ENCODE assay signal across 13 mouse cellular contexts in genomic region chr15:12617220-12617619, GRCm38 (mm10).
DNase-seq lines count a peak whose midpoint lies in the region; ATAC-seq and TF ChIP-seq lines count a peak whose summit lies in the region.
"Had no signal": no experiment of that assay in that cellular context is flagged by ENCODE, and none has a peak within 500 bp of the region (broad histone marks: within the 10 kb centered on the region; RNA-seq: fewer than 3 reads in every experiment).

No protein-coding gene starts in this region.

- no peak for TF ChIP-seq CTCF in CH12.LX (conservative IDR thresholded peaks at IDR 0.05 in 1 of 2, IDR thresholded peaks at IDR 0.05 in 1 of 2; ENCODE audit: low read depth in 2 of 2, low read length in 2 of 2)

- TF ChIP-seq RAD21 in CH12.LX (IDR thresholded peaks at IDR 0.05; ENCODE audit: low read depth, low read length), result no peak

- peak overlapping the region; percentile 23; the same call in 1 of the 2 replicates for H3K27ac ChIP-seq in hindbrain, embryonic 15.5 days (replicated peaks)
- H3K27ac ChIP-seq in hindbrain, embryonic 12.5 days, result no peak overlapping the region
- H3K27ac ChIP-seq in CH12.LX (ENCODE audit: insufficient read depth, low read depth), result no peak overlapping the region
- no peak overlapping the region for H3K27ac ChIP-seq in liver, embryonic 16.5 days (ENCODE audit: low read length)
- H3K27ac ChIP-seq: limb, embryonic 12.5 days had no signal

- TF ChIP-seq POLR2A in CH12.LX (IDR thresholded peaks at IDR 0.05; ENCODE audit: low read depth, low read length), result no peak

- peak; percentile 36; the same call in 1 of the 2 replicates for ATAC-seq in hindbrain, embryonic 15.5 days (ENCODE audit: low FRiP score, low read depth)
- no peak for ATAC-seq in hindbrain, embryonic 12.5 days (ENCODE audit: low FRiP score)
- ATAC-seq in liver, embryonic 16.5 days (ENCODE audit: low read depth), result peak; percentile 59

- H3K27me3 ChIP-seq in hindbrain, embryonic 15.5 days, result no peaks in the 10 kb centered on the region
- H3K27me3 ChIP-seq in hindbrain, embryonic 12.5 days, result no peaks in the 10 kb centered on the region
- H3K27me3 ChIP-seq in CH12.LX (replicated peaks), result peaks cover 2% of the 10 kb centered on the region
- no peaks in the 10 kb centered on the region for H3K27me3 ChIP-seq in liver, embryonic 16.5 days (ENCODE audit: control insufficient read depth, insufficient read depth, low read depth, low read length)
- H3K27me3 ChIP-seq: limb, embryonic 12.5 days had no signal

- H3K4me2 ChIP-seq in hindbrain, embryonic 15.5 days, result no peak overlapping the region
- no peak overlapping the region for H3K4me2 ChIP-seq in hindbrain, embryonic 12.5 days (replicated peaks)
- peak overlapping the region; percentile 80 for H3K4me2 ChIP-seq in CH12.LX (ENCODE audit: insufficient read depth, low read depth, poor library complexity, severe bottlenecking)
- no peak overlapping the region for H3K4me2 ChIP-seq in liver, embryonic 16.5 days (ENCODE audit: low read depth, low read length)
- H3K4me2 ChIP-seq: limb, embryonic 12.5 days had no signal

- TF ChIP-seq EP300 in CH12.LX (IDR thresholded peaks at IDR 0.05; ENCODE audit: low read length), result no peak

- no peak overlapping the region for H3K9ac ChIP-seq in hindbrain, embryonic 15.5 days
- no peak overlapping the region for H3K9ac ChIP-seq in hindbrain, embryonic 12.5 days
- H3K9ac ChIP-seq in CH12.LX (ENCODE audit: insufficient read depth, low read depth), result peak overlapping the region; percentile 13; the same call in 1 of the 2 replicates
- no peak overlapping the region for H3K9ac ChIP-seq in liver, embryonic 16.5 days (ENCODE audit: low read depth, low read length)
- H3K9ac ChIP-seq: limb, embryonic 12.5 days had no signal

- no peaks in the 10 kb centered on the region for H3K79me2 ChIP-seq in CH12.LX (replicated peaks; ENCODE audit: control insufficient read depth, extremely low read depth, insufficient read depth, poor library complexity, severe bottlenecking)

- no peak overlapping the region for H3K4me3 ChIP-seq in hindbrain, embryonic 15.5 days
- no peak overlapping the region for H3K4me3 ChIP-seq in hindbrain, embryonic 12.5 days
- peak overlapping the region in 1 of 3 experiments; percentile 26 for H3K4me3 ChIP-seq in CH12.LX (replicated peaks in 1 of 3; ENCODE audit: low read depth in 2 of 3, low read length in 2 of 3, poor library complexity in 1 of 3)
- H3K4me3 ChIP-seq in liver, embryonic 16.5 days (ENCODE audit: low read depth, low read length), result no peak overlapping the region
- H3K4me3 ChIP-seq: limb, embryonic 12.5 days had no signal

- WGBS in hindbrain, embryonic 15.5 days, result 81% methylated on average over 8 of the region's 8 CpGs
- WGBS in hindbrain, embryonic 12.5 days, result 73% methylated on average over 8 of the region's 8 CpGs
- 41% methylated on average over 8 of the region's 8 CpGs for WGBS in liver, embryonic 16.5 days (ENCODE audit: insufficient replicate concordance)

- DNase-seq in 416B (ENCODE audit: low read depth) (peak; percentile 33), CH12.LX (ENCODE audit: extremely low read depth) (peak; percentile 17)
- no peak for DNase-seq in right cerebral cortex, postnatal 10 days (ENCODE audit: low spot score in 2 of 2)
- no peak for DNase-seq in Muller cell, postnatal 12 days (ENCODE audit: inconsistent ontology term)
- no peak for DNase-seq in thymus, postnatal 0 days (ENCODE audit: low spot score)
- DNase-seq: adrenal gland, postnatal 14 days; cerebellum, adult 8-10 months; gastrocnemius, postnatal 36 days; kidney, postnatal 36 days had no signal

- H3K36me3 ChIP-seq in hindbrain, embryonic 15.5 days, result no peaks in the 10 kb centered on the region
- H3K36me3 ChIP-seq in hindbrain, embryonic 12.5 days, result no peaks in the 10 kb centered on the region
- H3K36me3 ChIP-seq in CH12.LX (replicated peaks in 1 of 2; ENCODE audit: control insufficient read depth in 1 of 2, insufficient read depth in 1 of 2, low read length in 1 of 2), result no peaks in the 10 kb centered on the region
- H3K36me3 ChIP-seq in liver, embryonic 16.5 days (ENCODE audit: control insufficient read depth, insufficient read depth), result no peaks in the 10 kb centered on the region
- H3K36me3 ChIP-seq: limb, embryonic 12.5 days had no signal

- no peaks in the 10 kb centered on the region for H3K9me3 ChIP-seq in hindbrain, embryonic 15.5 days
- H3K9me3 ChIP-seq in hindbrain, embryonic 12.5 days (replicated peaks), result no peaks in the 10 kb centered on the region
- H3K9me3 ChIP-seq in CH12.LX (replicated peaks; ENCODE audit: low read length), result no peaks in the 10 kb centered on the region
- no peaks in the 10 kb centered on the region for H3K9me3 ChIP-seq in liver, embryonic 16.5 days (replicated peaks; ENCODE audit: control insufficient read depth, low read length)
- H3K9me3 ChIP-seq: limb, embryonic 12.5 days had no signal

- H3K4me1 ChIP-seq in hindbrain, embryonic 15.5 days (replicated peaks), result peaks cover 3% of the 10 kb centered on the region
- peaks cover 4% of the 10 kb centered on the region for H3K4me1 ChIP-seq in hindbrain, embryonic 12.5 days
- H3K4me1 ChIP-seq in CH12.LX (ENCODE audit: control insufficient read depth in 1 of 2, insufficient read depth in 2 of 2), result peaks cover 10 to 26% of the 10 kb centered on the region in 2 experiments
- peaks cover 3% of the 10 kb centered on the region; the same call in 1 of the 2 replicates for H3K4me1 ChIP-seq in liver, embryonic 16.5 days (ENCODE audit: control insufficient read depth, low read depth, low read length)

- dilution Hi-C loops in CH12.LX (cut with MboI; ENCODE audit: extremely low pct_ligation_motif_present, extremely low pct_unique_long_range_greater_than_20kb, low sequenced_read_pairs), result no loop called here

- in situ Hi-C loops in CH12.LX (cut with MboI; ENCODE audit: low pct_ligation_motif_present, low pct_unique_long_range_greater_than_20kb, low sequenced_read_pairs), result loop anchor here (5.0 kb wide), 1 partner anchor 40 kb away; no protein-coding TSS in a partner anchor

TF ChIP-seq in CH12.LX, 34 proteins besides CTCF, POLR2A, EP300 and RAD21:
- TF ChIP-seq BHLHE40 (IDR thresholded peaks at IDR 0.05; ENCODE audit: low read depth, low read length), result peak; percentile 60
- TF ChIP-seq JUN (IDR thresholded peaks at IDR 0.05; ENCODE audit: insufficient read depth, low read depth, low read length), result peak; percentile 20; the same call in 1 of the 2 replicates
- peak; percentile 70 for TF ChIP-seq MAX (IDR thresholded peaks at IDR 0.05; ENCODE audit: low read length)
- TF ChIP-seq TBP (conservative IDR thresholded peaks at IDR 0.05; ENCODE audit: low read depth, low read length), result no peak
TF ChIP-seq in CH12.LX: peak in this region for 3.

Comparison
In these comparisons a context has a peak if more than half of its experiments do, and no peak if none do; other contexts are left out.
1. DNase-seq: peak in 416B (single experiment) and CH12.LX (single experiment); none in right cerebral cortex, postnatal 10 days (0 of 2), Muller cell, postnatal 12 days (single experiment) and thymus, postnatal 0 days (single experiment).